ENCODE assay signal across 13 mouse cellular contexts in the genomic region with DNA sequence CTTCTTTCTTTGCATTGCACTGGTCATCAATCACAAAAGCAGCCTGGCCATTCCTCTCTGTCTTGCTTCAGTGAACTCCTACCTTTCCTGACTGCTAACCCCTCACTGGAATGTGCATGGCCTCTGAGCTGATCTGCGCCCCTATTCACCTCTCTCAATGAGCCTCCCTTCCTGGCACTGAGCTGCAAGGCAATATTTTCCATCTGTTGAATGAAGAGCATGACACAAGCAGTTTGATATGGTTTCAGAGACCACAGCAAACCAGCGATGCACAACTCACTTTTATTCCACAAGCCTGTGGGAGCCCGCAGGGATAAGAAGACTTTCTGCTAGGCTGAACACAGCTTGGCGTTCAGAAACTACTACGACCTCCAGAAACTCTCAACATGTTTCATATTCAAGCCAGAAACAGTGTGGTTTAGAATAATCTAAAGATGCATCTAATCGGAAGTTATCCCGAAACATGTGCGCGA.
DNase-seq lines count a peak whose midpoint lies in the region; ATAC-seq and TF ChIP-seq lines count a peak whose summit lies in the region.
"Had no signal": no experiment of that assay in that cellular context is flagged by ENCODE, and none has a peak within 500 bp of the region (broad histone marks: within the 10 kb centered on the region; RNA-seq: fewer than 3 reads in every experiment).

No protein-coding gene starts in this region.

- 27% methylated on average over 9 of the region's 9 CpGs for WGBS in kidney, adult 2 months
- 49% methylated on average over 9 of the region's 9 CpGs for WGBS in stomach, embryonic 15.5 days
- 60% methylated on average over 9 of the region's 9 CpGs for WGBS in stomach, postnatal 0 days
- WGBS in hindbrain, embryonic 12.5 days: 49% methylated on average over 9 of the region's 9 CpGs

- TF ChIP-seq EP300 in stomach, postnatal 0 days (optimal IDR thresholded peaks at IDR 0.05): no peak

- no peak for TF ChIP-seq CTCF in kidney, adult 2 months (conservative IDR thresholded peaks at IDR 0.05; ENCODE audit: insufficient read depth, insufficient read length, low read depth, low read length)
- TF ChIP-seq CTCF in stomach, postnatal 0 days (IDR thresholded peaks at IDR 0.05; ENCODE audit: low read depth): no peak

- H3K4me2 ChIP-seq in stomach, embryonic 15.5 days: no peak overlapping the region
- H3K4me2 ChIP-seq in stomach, postnatal 0 days (replicated peaks; ENCODE audit: low read depth): no peak overlapping the region
- no peak overlapping the region for H3K4me2 ChIP-seq in hindbrain, embryonic 12.5 days (replicated peaks)
- H3K4me2 ChIP-seq: limb, embryonic 12.5 days had no signal

- no peaks in the 10 kb centered on the region for H3K36me3 ChIP-seq in kidney, adult 2 months (ENCODE audit: control insufficient read depth, insufficient read depth, low read length)
- no peaks in the 10 kb centered on the region for H3K36me3 ChIP-seq in stomach, embryonic 15.5 days
- no peaks in the 10 kb centered on the region for H3K36me3 ChIP-seq in stomach, postnatal 0 days (ENCODE audit: control insufficient read depth, insufficient read depth, low read length)
- no peaks in the 10 kb centered on the region for H3K36me3 ChIP-seq in hindbrain, embryonic 12.5 days
- H3K36me3 ChIP-seq: forebrain, embryonic 10.5 days; limb, embryonic 12.5 days had no signal

- no peak overlapping the region for H3K9ac ChIP-seq in stomach, embryonic 15.5 days
- no peak overlapping the region for H3K9ac ChIP-seq in stomach, postnatal 0 days (ENCODE audit: low read length)
- H3K9ac ChIP-seq in hindbrain, embryonic 12.5 days: no peak overlapping the region
- H3K9ac ChIP-seq: limb, embryonic 12.5 days had no signal

- DNase-seq in kidney, adult 2 months: peak; percentile 0
- DNase-seq in kidney, postnatal 25 days: no peak
- no peak for DNase-seq in stomach, postnatal 0 days (ENCODE audit: low spot score)
- no peak for DNase-seq in ovary, postnatal 10 days (ENCODE audit: low spot score)
- DNase-seq in frontal cortex, adult 2 months (ENCODE audit: extremely low spot score in 1 of 2, low spot score in 1 of 2): no peak
- DNase-seq: cerebellum, adult 9-10 months; thymus, postnatal 36 days had no signal

- no peak for ATAC-seq in stomach, embryonic 15.5 days (ENCODE audit: insufficient read depth, low FRiP score, low read depth)
- no peak for ATAC-seq in stomach, postnatal 0 days (ENCODE audit: low FRiP score, low TSS enrichment)
- ATAC-seq in hindbrain, embryonic 12.5 days (ENCODE audit: low FRiP score): no peak
- ATAC-seq: lung, postnatal 0 days had no signal

- no peak for TF ChIP-seq POLR2A in kidney, adult 2 months (IDR thresholded peaks at IDR 0.05; ENCODE audit: low read depth, low read length)

- H3K9me3 ChIP-seq in stomach, embryonic 15.5 days: no peaks in the 10 kb centered on the region
- no peaks in the 10 kb centered on the region for H3K9me3 ChIP-seq in stomach, postnatal 0 days (ENCODE audit: control insufficient read depth, low read length)
- no peaks in the 10 kb centered on the region for H3K9me3 ChIP-seq in hindbrain, embryonic 12.5 days (replicated peaks)
- H3K9me3 ChIP-seq: forebrain, embryonic 10.5 days; limb, embryonic 12.5 days had no signal

- no peak overlapping the region for H3K27ac ChIP-seq in kidney, adult 2 months (ENCODE audit: insufficient read depth, low read depth, low read length)
- 0 out of 2 replicates have a peak overlapping the region, but pooled peaks have one; percentile 16 for H3K27ac ChIP-seq in stomach, embryonic 15.5 days
- H3K27ac ChIP-seq in stomach, postnatal 0 days (replicated peaks): no peak overlapping the region
- 0 out of 2 replicates have a peak overlapping the region, but pooled peaks have one; percentile 12 for H3K27ac ChIP-seq in hindbrain, embryonic 12.5 days
- H3K27ac ChIP-seq: forebrain, embryonic 10.5 days; limb, embryonic 12.5 days had no signal

- no peaks in the 10 kb centered on the region; the same call in 1 of the 2 replicates for H3K27me3 ChIP-seq in kidney, adult 2 months (replicated peaks; ENCODE audit: control insufficient read depth, insufficient read depth, low read length)
- H3K27me3 ChIP-seq in stomach, embryonic 15.5 days (replicated peaks): no peaks in the 10 kb centered on the region
- no peaks in the 10 kb centered on the region for H3K27me3 ChIP-seq in stomach, postnatal 0 days (ENCODE audit: control insufficient read depth, insufficient read depth, low read length)
- H3K27me3 ChIP-seq in hindbrain, embryonic 12.5 days: no peaks in the 10 kb centered on the region
- H3K27me3 ChIP-seq: CH12.LX; limb, embryonic 12.5 days had no signal

- H3K4me3 ChIP-seq in kidney, adult 2 months (ENCODE audit: insufficient read depth, low read depth, low read length): no peak overlapping the region
- no peak overlapping the region for H3K4me3 ChIP-seq in stomach, embryonic 15.5 days (replicated peaks)
- no peak overlapping the region for H3K4me3 ChIP-seq in stomach, postnatal 0 days (ENCODE audit: low read depth, low read length)
- H3K4me3 ChIP-seq in hindbrain, embryonic 12.5 days: no peak overlapping the region
- H3K4me3 ChIP-seq: forebrain, embryonic 10.5 days; limb, embryonic 12.5 days had no signal

- H3K4me1 ChIP-seq in kidney, adult 2 months (ENCODE audit: control insufficient read depth, insufficient read depth, low read length): no peaks in the 10 kb centered on the region
- H3K4me1 ChIP-seq in stomach, embryonic 15.5 days: no peaks in the 10 kb centered on the region
- no peaks in the 10 kb centered on the region for H3K4me1 ChIP-seq in stomach, postnatal 0 days (replicated peaks; ENCODE audit: control insufficient read depth, insufficient read depth)
- H3K4me1 ChIP-seq in hindbrain, embryonic 12.5 days: peaks cover 5% of the 10 kb centered on the region; the same call in 1 of the 2 replicates
- H3K4me1 ChIP-seq: limb, embryonic 12.5 days had no signal

Comparison
In these comparisons a context has a peak if more than half of its experiments do, and no peak if none do; other contexts are left out.
1. H3K27ac ChIP-seq: peak in stomach, embryonic 15.5 days (single experiment) and hindbrain, embryonic 12.5 days (single experiment); none in kidney, adult 2 months (single experiment) and stomach, postnatal 0 days (single experiment).